Mouse (Mus musculus) forebrain, postnatal 0 days (tissue): ENCODE measurements around the gene Aph1b. TPM values are rescaled to one million over a fixed set of nuclear protein-coding genes. Genes with fewer than 3 reads are reported as not detected.

Experiments
- ATAC-seq: fragments of 200-750 bp; cut with Nextera tagmentation; 2 replicates; pipeline ENCODE4 v1.8.0; 2017; ENCODE audit warnings: mild to moderate bottlenecking, moderate library complexity
- DNase-seq: peaks from one replicate; pipeline ENCODE4 v3.0.0-alpha.2; 2015
- H3K27ac ChIP-seq: fragments of 300-500 bp; sonication (generic); 2 replicates; pipeline ENCODE4 v1.5.1; 2014; ENCODE audit warnings: low read depth, mild to moderate bottlenecking, antibody characterized with exemption, low read length, moderate library complexity, mixed read lengths
- H3K27me3 ChIP-seq: fragments of 300-500 bp; sonication (generic); 2 replicates; pipeline ENCODE4 v1.6.1; 2014; ENCODE audit warnings: mild to moderate bottlenecking, low read length, mixed read lengths; ENCODE audit not compliant: insufficient read depth
- H3K36me3 ChIP-seq: fragments of 300-500 bp; sonication (generic); 2 replicates; pipeline ENCODE4 v1.6.1; 2014; ENCODE audit warnings: mild to moderate bottlenecking, moderate library complexity; ENCODE audit not compliant: insufficient read depth
- H3K4me1 ChIP-seq: fragments of 300-500 bp; sonication (generic); 2 replicates; pipeline ENCODE4 v1.6.1; 2014; ENCODE audit warnings: antibody characterized with exemption; ENCODE audit not compliant: insufficient read depth
- H3K4me2 ChIP-seq: fragments of 300-500 bp; sonication (generic); 2 replicates; pipeline ENCODE4 v1.6.1; 2014; ENCODE audit warnings: low read depth, mild to moderate bottlenecking, moderate library complexity
- H3K4me3 ChIP-seq: fragments of 300-500 bp; sonication (generic); 2 replicates; pipeline ENCODE4 v1.5.1; 2014; ENCODE audit warnings: low read depth, low read length, mixed read lengths
- H3K9ac ChIP-seq: fragments of 300-500 bp; sonication (generic); 2 replicates; pipeline ENCODE4 v1.6.1; 2014; ENCODE audit warnings: mild to moderate bottlenecking
- H3K9me3 ChIP-seq: fragments of 300-500 bp; sonication (generic); 2 replicates; pipeline ENCODE4 v1.6.1; 2016; ENCODE audit warnings: low read length
- CTCF ChIP-seq: sonication (generic); IDR thresholded peaks from 2 replicates; pipeline ENCODE4 v1.5.1; 2016; ENCODE audit warnings: antibody characterized with exemption, control low read depth, low read depth
- WGBS: fragments of 180-500 bp; shearing (Covaris S2); extraction: QIAGEN DNeasy Blood & Tissue Kit; methylation state at CpG from one replicate; pipeline ENCODE4 v1.1.7; 2014; 5-methylcytosine and 5-hydroxymethylcytosine counted together
- polyA plus RNA-seq: library from polyadenylated mRNA; unstranded; fragments of >200 nt; fragmentation: Nextera tagmentation; extraction: Ambion mirVana; gene quantifications from 2 replicates; pipeline ENCODE4 v1.2.1, GENCODE M21; 2015
- total RNA-seq: library from RNA; depleted of rRNA; stranded (reverse); fragments of >200 nt; gene quantifications from 2 replicates; pipeline ENCODE4 v1.2.3, GENCODE M21; 2014

Gene Aph1b
- total and polyA plus RNA-seq, 2 experiments from 2014 or later: 17.7 to 37.8 TPM

DNA sequence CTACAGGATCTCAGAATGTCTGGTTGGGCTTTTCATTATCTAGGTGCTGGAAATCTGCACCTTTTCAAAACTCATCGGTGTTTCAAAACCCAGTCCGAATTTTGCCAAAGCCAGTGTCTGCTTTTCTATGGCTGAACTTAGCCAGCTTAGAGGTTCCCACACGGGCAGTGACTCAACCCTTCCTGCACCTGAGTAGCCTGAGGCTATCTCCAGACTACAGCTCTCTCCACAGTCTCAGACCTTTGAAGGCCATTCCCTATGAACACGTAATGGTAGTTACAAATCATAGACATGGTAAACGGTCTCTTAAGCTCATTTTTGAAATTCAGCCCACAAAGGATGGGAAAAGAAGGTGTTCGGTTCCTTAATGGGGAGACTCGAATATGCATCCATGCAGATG lies 55.8 kb downstream of the Aph1b start:
- Histone ChIP-seq H3K27me3 (no peaks in the 10 kb centered on the region), H3K27ac (no peak overlapping the region), H3K4me1 (no peaks in the 10 kb centered on the region), H3K36me3 (no peaks in the 10 kb centered on the region), H3K4me2 (no peak overlapping the region), H3K9me3 (no peaks in the 10 kb centered on the region), H3K4me3 (no peak overlapping the region), H3K9ac (no peak overlapping the region)
- ATAC-seq (no peak), DNase-seq (no peak)
- no peak for TF ChIP-seq CTCF
- WGBS: 89% methylated on average over 7 of the region's 7 CpGs

DNA sequence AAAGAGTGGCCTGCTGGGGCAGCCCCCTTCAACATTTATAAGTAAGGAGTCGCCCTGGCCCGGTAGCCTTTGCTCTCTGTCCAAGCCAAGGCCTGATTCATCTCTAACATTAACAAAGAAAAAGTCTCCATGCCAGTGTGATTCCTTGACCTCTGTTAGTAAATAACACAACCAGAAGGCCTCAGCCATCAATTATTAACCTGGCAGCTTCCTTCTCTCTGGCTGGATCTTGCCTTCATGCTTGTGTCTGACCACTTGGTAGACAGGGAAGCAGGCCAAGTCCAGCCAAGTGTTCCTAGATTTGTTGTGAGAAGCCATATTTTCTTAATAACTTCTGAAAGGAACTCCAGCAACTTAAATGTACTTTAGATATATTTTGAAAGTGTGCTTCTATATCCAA lies 58.7 kb downstream of the Aph1b start:
- Histone ChIP-seq H3K27me3 (no peaks in the 10 kb centered on the region), H3K4me3 (no peak overlapping the region), H3K9me3 (no peaks in the 10 kb centered on the region), H3K27ac (no peak overlapping the region), H3K36me3 (no peaks in the 10 kb centered on the region), H3K9ac (no peak overlapping the region), H3K4me1 (no peaks in the 10 kb centered on the region), H3K4me2 (no peak overlapping the region)
- TF ChIP-seq CTCF: no peak
- ATAC-seq (no peak), DNase-seq (no peak)
- 93% methylated on average over 2 of the region's 2 CpGs for WGBS

DNA sequence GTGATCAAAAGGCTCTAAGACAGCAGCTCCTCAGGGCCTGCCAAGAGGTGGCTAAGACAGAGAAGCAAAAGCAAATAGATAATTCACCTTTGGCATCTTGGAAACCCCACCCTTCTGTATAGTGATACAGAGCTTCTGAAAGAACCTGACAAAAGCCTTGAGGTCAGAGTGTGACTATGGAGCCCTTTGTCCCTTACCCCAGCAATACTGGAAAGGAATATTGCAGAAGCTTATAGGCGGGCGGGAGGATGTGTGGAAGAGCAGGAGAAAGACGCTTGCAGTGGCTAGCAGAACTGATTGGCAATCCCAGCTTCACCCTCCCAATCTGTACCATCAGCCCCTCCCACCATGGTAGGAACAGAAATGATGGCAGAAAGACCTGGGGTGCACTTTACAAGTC lies 59.3 kb downstream of the Aph1b start:
- H3K9ac ChIP-seq: no peak overlapping the region
- no peaks in the 10 kb centered on the region for H3K27me3 ChIP-seq
- H3K4me1 ChIP-seq: no peaks in the 10 kb centered on the region
- no peaks in the 10 kb centered on the region for H3K9me3 ChIP-seq
- H3K4me2 ChIP-seq: no peak overlapping the region
- no peak for TF ChIP-seq CTCF
- WGBS: 79% methylated on average over 3 of the region's 3 CpGs
- no peak for ATAC-seq
- H3K36me3 ChIP-seq: no peaks in the 10 kb centered on the region
- no peak overlapping the region for H3K27ac ChIP-seq
- no peak for DNase-seq
- no peak overlapping the region for H3K4me3 ChIP-seq

DNA sequence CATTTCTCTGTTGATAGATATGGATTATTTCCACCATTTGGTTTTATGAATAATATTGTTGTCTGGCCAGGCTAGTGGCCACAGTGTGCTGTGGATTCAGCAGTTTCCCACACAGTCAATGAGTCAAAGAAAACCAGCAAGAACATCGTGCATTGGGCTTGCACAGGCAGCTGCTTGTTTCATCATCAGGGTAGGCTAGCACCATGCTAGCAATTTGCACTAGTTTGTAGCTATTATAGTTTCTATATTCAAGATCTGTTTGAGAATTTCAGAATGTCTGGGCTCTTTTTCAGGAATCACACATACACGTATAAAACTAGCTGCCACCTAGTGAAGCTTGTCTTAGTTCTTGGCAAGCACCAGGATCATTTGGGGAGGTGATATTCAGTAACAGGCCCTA lies 60.2 kb downstream of the Aph1b start:
- H3K9ac ChIP-seq: no peak overlapping the region
- no peak overlapping the region for H3K4me3 ChIP-seq
- 81% methylated on average over 2 of the region's 2 CpGs for WGBS
- no peaks in the 10 kb centered on the region for H3K4me1 ChIP-seq
- no peak for TF ChIP-seq CTCF
- no peaks in the 10 kb centered on the region for H3K27me3 ChIP-seq
- DNase-seq: no peak
- H3K4me2 ChIP-seq: no peak overlapping the region
- no peaks in the 10 kb centered on the region for H3K9me3 ChIP-seq
- H3K36me3 ChIP-seq: no peaks in the 10 kb centered on the region
- H3K27ac ChIP-seq: no peak overlapping the region
- no peak for ATAC-seq

DNA sequence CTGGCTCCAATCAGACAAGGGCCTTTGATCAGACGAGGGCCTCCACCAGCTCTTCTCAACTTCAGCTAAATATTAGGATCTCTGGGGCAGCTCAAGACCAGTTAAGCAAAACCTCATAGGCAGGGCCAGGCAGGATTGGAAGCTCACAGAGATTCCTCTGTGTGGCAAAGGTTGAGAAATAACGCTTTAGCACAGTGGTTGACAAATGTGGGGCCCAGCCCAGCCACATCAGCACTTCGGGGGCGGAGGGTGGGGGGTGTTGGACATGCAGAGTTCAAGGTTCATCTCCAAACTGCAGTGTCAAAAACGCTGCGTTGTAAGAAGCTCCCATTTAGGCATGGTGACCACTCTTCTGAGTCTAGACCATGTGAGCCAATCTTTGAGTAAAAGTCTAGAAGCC lies 60.7 kb downstream of the Aph1b start:
- TF ChIP-seq CTCF: no peak
- 90% methylated on average over 6 of the region's 6 CpGs for WGBS
- no peak for ATAC-seq

DNA sequence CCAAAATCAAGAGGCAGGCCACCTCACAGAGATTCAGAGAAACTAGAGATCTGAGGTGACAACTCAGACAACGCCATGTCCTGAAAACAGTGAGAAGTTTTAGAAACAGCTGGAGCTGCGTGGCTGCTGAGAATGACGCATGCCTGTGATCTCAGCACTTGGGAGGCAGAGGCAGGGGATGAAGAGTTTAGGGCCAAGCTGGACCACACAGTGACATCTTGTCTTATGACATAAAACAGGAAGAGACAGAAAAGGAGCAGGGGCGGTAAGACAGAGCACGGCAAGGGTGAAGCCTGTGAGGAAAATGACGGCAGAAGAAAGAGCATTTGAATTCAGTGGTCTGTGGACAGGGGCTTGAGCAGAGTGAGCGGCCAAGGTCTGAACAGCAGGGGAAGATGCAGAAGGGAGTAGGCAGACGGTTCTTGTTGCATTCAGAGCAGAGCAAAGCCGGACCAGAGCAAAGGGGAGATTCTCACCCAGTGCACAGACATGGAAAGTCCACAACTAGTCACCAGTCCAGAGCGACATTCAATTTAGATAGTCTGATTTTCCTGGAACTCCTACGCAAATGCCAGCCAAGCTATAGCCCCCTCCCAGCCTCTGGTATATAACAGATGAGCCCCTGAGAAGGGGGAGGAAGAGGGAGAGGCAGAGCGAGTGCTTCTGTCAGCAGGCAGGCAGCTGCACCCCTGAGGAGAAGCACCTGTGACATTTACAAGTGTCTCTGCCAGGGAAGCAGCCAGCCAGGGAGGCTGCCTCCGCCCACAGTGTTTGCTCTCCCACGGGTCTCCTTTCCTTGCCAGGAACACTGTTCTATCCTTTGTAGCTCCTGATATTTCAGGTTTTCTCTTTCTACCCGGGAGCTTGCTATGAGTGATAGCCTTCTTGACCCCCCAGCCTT lies 62.2 kb downstream of the Aph1b start:
- ATAC-seq (peak; percentile 36), DNase-seq (peak; percentile 26)
- Histone ChIP-seq H3K4me1 (no peaks in the 10 kb centered on the region), H3K36me3 (no peaks in the 10 kb centered on the region), H3K9me3 (no peaks in the 10 kb centered on the region), H3K9ac (no peak overlapping the region), H3K27ac (no peak overlapping the region), H3K27me3 (no peaks in the 10 kb centered on the region), H3K4me2 (no peak overlapping the region), H3K4me3 (no peak overlapping the region)
- no peak for TF ChIP-seq CTCF
- WGBS: 48% methylated on average over 15 of the region's 15 CpGs

More for the DNA sequence above, 60.7 kb downstream of the Aph1b start:
- Histone ChIP-seq H3K9me3 (no peaks in the 10 kb centered on the region), H3K9ac (no peak overlapping the region), H3K27ac (no peak overlapping the region), H3K36me3 (no peaks in the 10 kb centered on the region), H3K4me1 (no peaks in the 10 kb centered on the region), H3K4me3 (no peak overlapping the region), H3K27me3 (no peaks in the 10 kb centered on the region), H3K4me2 (no peak overlapping the region)
- DNase-seq: no peak

DNA sequence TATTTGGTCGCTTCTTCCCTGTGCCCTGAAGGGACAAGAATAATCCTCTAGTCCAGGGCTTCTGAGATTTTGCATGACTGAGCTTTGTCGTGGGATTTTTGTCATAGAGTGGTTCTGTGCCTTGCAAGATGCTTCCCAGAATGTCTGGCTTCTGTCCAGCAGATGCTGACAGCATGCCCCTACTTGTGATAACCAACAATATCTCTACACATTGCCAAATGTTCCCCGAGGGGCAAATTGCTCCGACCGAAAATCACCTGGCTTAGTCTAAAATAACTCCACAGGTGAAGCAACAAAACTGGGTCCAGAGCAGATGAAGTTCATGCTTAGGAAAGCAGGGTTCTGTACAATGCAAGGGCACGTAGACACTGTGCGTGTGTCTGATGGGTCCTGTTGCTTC lies 64.0 kb downstream of the Aph1b start:
- H3K36me3 ChIP-seq: no peaks in the 10 kb centered on the region

More for the DNA sequence above, 64.0 kb downstream of the Aph1b start:
- Histone ChIP-seq H3K27me3 (no peaks in the 10 kb centered on the region), H3K4me3 (no peak overlapping the region), H3K9me3 (no peaks in the 10 kb centered on the region), H3K4me1 (no peaks in the 10 kb centered on the region), H3K27ac (no peak overlapping the region), H3K4me2 (no peak overlapping the region), H3K9ac (no peak overlapping the region)
- 84% methylated on average over 7 of the region's 7 CpGs for WGBS
- DNase-seq (no peak), ATAC-seq (no peak)
- TF ChIP-seq CTCF: no peak
